Comparison of ENCODE assay signal across 8 mouse cellular contexts in genomic region chr12:84176886-84177765, GRCm38 (mm10). TPM values are rescaled to one million over a fixed set of nuclear protein-coding genes. Genes with fewer than 3 reads are reported as not detected.
DNase-seq lines count a peak whose midpoint lies in the region; ATAC-seq and TF ChIP-seq lines count a peak whose summit lies in the region.

No protein-coding gene starts in this region.

- TF ChIP-seq POLR2A in ES-Bruce4 (IDR thresholded peaks at IDR 0.05; ENCODE audit: insufficient read depth, low read length), result no peak

- ATAC-seq in heart, embryonic 13.5 days (ENCODE audit: extremely low read depth, insufficient number of reproducible peaks, low FRiP score, low TSS enrichment), result no peak
- no peak for ATAC-seq in forebrain, postnatal 0 days
- ATAC-seq in liver, embryonic 15.5 days (ENCODE audit: insufficient read depth), result no peak

- peaks cover 87% of the 10 kb centered on the region for H3K4me1 ChIP-seq in heart, embryonic 13.5 days
- peaks cover 6% of the 10 kb centered on the region for H3K4me1 ChIP-seq in ES-Bruce4 (ENCODE audit: control insufficient read depth, insufficient read depth, low read length)
- H3K4me1 ChIP-seq in forebrain, postnatal 0 days (ENCODE audit: insufficient read depth), result peaks cover 28% of the 10 kb centered on the region
- peaks cover 98% of the 10 kb centered on the region for H3K4me1 ChIP-seq in liver, embryonic 15.5 days (replicated peaks)

- no peak for DNase-seq in heart, postnatal 25 days (ENCODE audit: low spot score)
- DNase-seq in forebrain, postnatal 0 days, result no peak
- peak; percentile 70 for DNase-seq in thymus, postnatal 14 days
- DNase-seq in gastrocnemius, adult 18-20 months (ENCODE audit: low spot score), result no peak
- DNase-seq in layer of hippocampus, adult 11-12 months (ENCODE audit: low spot score), result no peak

- intact Hi-C loops in heart, postnatal 25 days (cut with DNase I), result loop anchor here (5.0 kb wide), 1 partner anchor 40 kb away; the partner anchor contains the start of gene Elmsan1

- peaks cover 20% of the 10 kb centered on the region for H3K36me3 ChIP-seq in heart, embryonic 13.5 days
- H3K36me3 ChIP-seq in ES-Bruce4 (ENCODE audit: control insufficient read depth, insufficient read depth, low read length, poor library complexity, severe bottlenecking), result no peaks in the 10 kb centered on the region
- peaks cover 15% of the 10 kb centered on the region for H3K36me3 ChIP-seq in forebrain, postnatal 0 days (ENCODE audit: insufficient read depth)
- H3K36me3 ChIP-seq in liver, embryonic 15.5 days (replicated peaks), result peaks cover 35% of the 10 kb centered on the region

- WGBS in heart, embryonic 13.5 days, result 36% methylated on average over 6 of the region's 6 CpGs
- 50% methylated on average over 6 of the region's 6 CpGs for WGBS in forebrain, postnatal 0 days
- 21% methylated on average over 6 of the region's 6 CpGs for WGBS in liver, embryonic 15.5 days (ENCODE audit: insufficient replicate concordance)

- no peaks in the 10 kb centered on the region for H3K27me3 ChIP-seq in heart, embryonic 13.5 days (replicated peaks)
- no peaks in the 10 kb centered on the region for H3K27me3 ChIP-seq in ES-Bruce4 (ENCODE audit: control insufficient read depth, insufficient read depth, low read length, poor library complexity, severe bottlenecking)
- H3K27me3 ChIP-seq in forebrain, postnatal 0 days (ENCODE audit: insufficient read depth, low read length), result no peaks in the 10 kb centered on the region
- no peaks in the 10 kb centered on the region for H3K27me3 ChIP-seq in liver, embryonic 15.5 days

- TF ChIP-seq CTCF in ES-Bruce4 (IDR thresholded peaks at IDR 0.05; ENCODE audit: low read depth, low read length), result no peak
- no peak for TF ChIP-seq CTCF in forebrain, postnatal 0 days (IDR thresholded peaks at IDR 0.05; ENCODE audit: low read depth)

- H3K4me2 ChIP-seq in heart, embryonic 13.5 days, result peak overlapping the region; percentile 82
- no peak overlapping the region for H3K4me2 ChIP-seq in forebrain, postnatal 0 days (ENCODE audit: low read depth)
- peak overlapping the region; percentile 87 for H3K4me2 ChIP-seq in liver, embryonic 15.5 days

- peak overlapping the region; percentile 93 for H3K27ac ChIP-seq in heart, embryonic 13.5 days (replicated peaks)
- peak overlapping the region; percentile 80 for H3K27ac ChIP-seq in ES-Bruce4 (ENCODE audit: insufficient read depth, low read length)
- H3K27ac ChIP-seq in forebrain, postnatal 0 days (ENCODE audit: low read depth, low read length), result peak overlapping the region; percentile 95
- peak overlapping the region; percentile 99 for H3K27ac ChIP-seq in liver, embryonic 15.5 days (replicated peaks)

- no peak overlapping the region for H3K4me3 ChIP-seq in heart, embryonic 13.5 days
- no peak overlapping the region for H3K4me3 ChIP-seq in ES-Bruce4 (ENCODE audit: low read depth, low read length)
- H3K4me3 ChIP-seq in forebrain, postnatal 0 days (ENCODE audit: low read depth, low read length), result no peak overlapping the region
- H3K4me3 ChIP-seq in liver, embryonic 15.5 days (replicated peaks), result peak overlapping the region; percentile 62

- peak overlapping the region; percentile 82 for H3K9ac ChIP-seq in heart, embryonic 13.5 days
- 0 out of 2 replicates have a peak overlapping the region, but pooled peaks have one; percentile 27 for H3K9ac ChIP-seq in ES-Bruce4 (ENCODE audit: low read depth, poor library complexity, severe bottlenecking)
- H3K9ac ChIP-seq in forebrain, postnatal 0 days, result peak overlapping the region; percentile 65; the same call in 1 of the 2 replicates
- H3K9ac ChIP-seq in liver, embryonic 15.5 days, result peak overlapping the region; percentile 80

- no peak for TF ChIP-seq EP300 in ES-Bruce4 (IDR thresholded peaks at IDR 0.05; ENCODE audit: insufficient read depth, low read depth, low read length)

- no peaks in the 10 kb centered on the region for H3K9me3 ChIP-seq in heart, embryonic 13.5 days
- H3K9me3 ChIP-seq in ES-Bruce4 (replicated peaks; ENCODE audit: control insufficient read depth, insufficient read depth, low read length, poor library complexity, severe bottlenecking), result no peaks in the 10 kb centered on the region
- H3K9me3 ChIP-seq in forebrain, postnatal 0 days (ENCODE audit: low read length), result no peaks in the 10 kb centered on the region
- H3K9me3 ChIP-seq in liver, embryonic 15.5 days (replicated peaks), result no peaks in the 10 kb centered on the region

RNA-seq across cellular contexts. Expression of gene Pnma1, which starts 28.8 kb away (rescaled TPM):
- polyA plus RNA-seq in heart, embryonic 13.5 days (2015; fragmentation: Nextera tagmentation; extraction: Ambion mirVana), result 0.48 and 0.65 TPM in 2 replicates
- under 1 TPM; 0.14 to 0.18 TPM for total RNA-seq in heart, postnatal 25 days (2021)
- 0.38 TPM in 1 of 2 replicates, not detected in the other for polyA plus RNA-seq in ES-Bruce4 (2011; ENCODE audit: insufficient read depth, insufficient read length, low read depth, missing spikeins)
- total RNA-seq in forebrain, postnatal 0 days (2014; rRNA removed), result 13.9 and 14.2 TPM in 2 replicates
- 9.3 and 12.0 TPM in 2 replicates for polyA plus RNA-seq in forebrain, postnatal 0 days (2015; fragmentation: Nextera tagmentation; extraction: Ambion mirVana)
- polyA plus RNA-seq in liver, embryonic 15.5 days (2015; fragmentation: Nextera tagmentation; extraction: Ambion mirVana), result 0.16 and 0.24 TPM in 2 replicates
- under 1 TPM in 1 of 2 experiments, not detected in 1; 0.11 TPM for total RNA-seq in gastrocnemius, adult 18-20 months (2021)

RNA-seq across cellular contexts. Expression of gene Elmsan1, which starts 41.6 kb away (rescaled TPM):
- 6.8 and 7.3 TPM in 2 replicates for polyA plus RNA-seq in heart, embryonic 13.5 days (2015; fragmentation: Nextera tagmentation; extraction: Ambion mirVana)
- 10 to 100 TPM; 13.8 to 17.7 TPM for total RNA-seq in heart, postnatal 25 days (2021)
- 28.3 and 30.1 TPM in 2 replicates for polyA plus RNA-seq in ES-Bruce4 (2011; ENCODE audit: insufficient read depth, insufficient read length, low read depth, missing spikeins)
- 7.0 and 7.9 TPM in 2 replicates for total RNA-seq in forebrain, postnatal 0 days (2014; rRNA removed)
- 2.2 and 2.5 TPM in 2 replicates for polyA plus RNA-seq in forebrain, postnatal 0 days (2015; fragmentation: Nextera tagmentation; extraction: Ambion mirVana)
- polyA plus RNA-seq in liver, embryonic 15.5 days (2015; fragmentation: Nextera tagmentation; extraction: Ambion mirVana), result 7.7 and 8.7 TPM in 2 replicates
- total RNA-seq in gastrocnemius, adult 18-20 months (2021), result 10 to 100 TPM in 1 of 2 experiments, 1 to 10 TPM in 1; 6.9 to 10.9 TPM

Comparison
In these comparisons a context has a peak if more than half of its experiments do, and no peak if none do; other contexts are left out.
1. H3K9ac ChIP-seq: peak in every context shown above with its lines; median percentile 82 in heart, embryonic 13.5 days; 80 in liver, embryonic 15.5 days; 65 in forebrain, postnatal 0 days; 27 in ES-Bruce4.